Comparison of ENCODE assay signal across 9 mouse cellular contexts in genomic region chrX:136761103-136762074, GRCm38 (mm10). TPM values are rescaled to one million over a fixed set of nuclear protein-coding genes. Genes with fewer than 3 reads are reported as not detected.
A peak's percentile ranks its signal among the peaks of the same experiment; 100 is the strongest.
DNase-seq lines count a peak whose midpoint lies in the region; ATAC-seq lines count a peak whose summit lies in the region.
"Had no signal": no experiment of that assay in that cellular context is flagged by ENCODE, and none has a peak within 500 bp of the region (broad histone marks: within the 10 kb centered on the region; RNA-seq: fewer than 3 reads in every experiment).

No protein-coding gene starts in this region.

- no peaks in the 10 kb centered on the region for H3K27me3 ChIP-seq in hindbrain, embryonic 11.5 days (ENCODE audit: control insufficient read depth, insufficient read depth, low read length)
- peaks cover 3% of the 10 kb centered on the region; the same call in 1 of the 2 replicates for H3K27me3 ChIP-seq in hindbrain, embryonic 10.5 days (ENCODE audit: insufficient read depth, poor library complexity, severe bottlenecking)
- H3K27me3 ChIP-seq in forebrain, embryonic 16.5 days (replicated peaks; ENCODE audit: control insufficient read depth, insufficient read depth, low read length) = no peaks in the 10 kb centered on the region

- no peaks in the 10 kb centered on the region for H3K9me3 ChIP-seq in hindbrain, embryonic 11.5 days (ENCODE audit: control insufficient read depth, low read length)
- H3K9me3 ChIP-seq in hindbrain, embryonic 10.5 days = no peaks in the 10 kb centered on the region
- no peaks in the 10 kb centered on the region for H3K9me3 ChIP-seq in forebrain, embryonic 16.5 days (ENCODE audit: control insufficient read depth, low read length)

- ATAC-seq in hindbrain, embryonic 11.5 days (ENCODE audit: low FRiP score) = no peak
- peak; percentile 63; the same call in 1 of the 2 replicates for ATAC-seq in forebrain, embryonic 16.5 days

- no peak overlapping the region for H3K27ac ChIP-seq in hindbrain, embryonic 11.5 days (ENCODE audit: low read depth, low read length)
- no peak overlapping the region for H3K27ac ChIP-seq in hindbrain, embryonic 10.5 days
- H3K27ac ChIP-seq in forebrain, embryonic 16.5 days (ENCODE audit: low read length) = no peak overlapping the region

- H3K36me3 ChIP-seq in hindbrain, embryonic 11.5 days (ENCODE audit: control insufficient read depth, insufficient read depth, low read length) = no peaks in the 10 kb centered on the region
- 0 out of 2 replicates have a peak, but pooled peaks cover 21% of the 10 kb centered on the region for H3K36me3 ChIP-seq in hindbrain, embryonic 10.5 days
- no peaks in the 10 kb centered on the region; the same call in 1 of the 2 replicates for H3K36me3 ChIP-seq in forebrain, embryonic 16.5 days (ENCODE audit: control insufficient read depth, insufficient read depth)

- H3K4me1 ChIP-seq in hindbrain, embryonic 11.5 days (replicated peaks; ENCODE audit: control insufficient read depth, insufficient read depth, low read length) = no peaks in the 10 kb centered on the region
- no peaks in the 10 kb centered on the region for H3K4me1 ChIP-seq in hindbrain, embryonic 10.5 days (replicated peaks)
- no peaks in the 10 kb centered on the region for H3K4me1 ChIP-seq in forebrain, embryonic 16.5 days (replicated peaks; ENCODE audit: control insufficient read depth, insufficient read depth, low read length)

- no peak overlapping the region for H3K4me3 ChIP-seq in hindbrain, embryonic 11.5 days (ENCODE audit: low read depth, low read length)
- H3K4me3 ChIP-seq in hindbrain, embryonic 10.5 days = no peak overlapping the region
- no peak overlapping the region for H3K4me3 ChIP-seq in forebrain, embryonic 16.5 days (replicated peaks; ENCODE audit: low read length)

- H3K4me2 ChIP-seq in hindbrain, embryonic 11.5 days (replicated peaks; ENCODE audit: low read depth, low read length) = no peak overlapping the region
- H3K4me2 ChIP-seq in forebrain, embryonic 16.5 days (ENCODE audit: low read length) = no peak overlapping the region

- H3K9ac ChIP-seq in hindbrain, embryonic 11.5 days (ENCODE audit: low read depth, low read length) = no peak overlapping the region
- no peak overlapping the region for H3K9ac ChIP-seq in forebrain, embryonic 16.5 days (replicated peaks; ENCODE audit: low read depth, low read length)

- 82% methylated on average over 11 of the region's 11 CpGs for WGBS in hindbrain, embryonic 11.5 days
- WGBS in hindbrain, embryonic 10.5 days = 80% methylated on average over 11 of the region's 11 CpGs
- WGBS in forebrain, embryonic 16.5 days = 61% methylated on average over 11 of the region's 11 CpGs

- peak; percentile 51 for DNase-seq in hindbrain, embryonic 11.5 days (ENCODE audit: low spot score)
- DNase-seq in hindbrain, embryonic 10.5 days (ENCODE audit: low spot score) = no peak
- DNase-seq in 3T3-L1 (ENCODE audit: low read depth, low spot score) (peak; percentile 72), MEL-GATA-1-ER (ENCODE audit: extremely low read depth, low read depth) (peak; percentile 35)
- peak; percentile 71 for DNase-seq in retina, embryonic 14.5 days (ENCODE audit: low spot score)
- no peak for DNase-seq in right cerebral cortex, postnatal 14 days
- DNase-seq in cerebellum, adult 8-10 months = no peak

RNA-seq across cellular contexts. Expression of gene Morf4l2, which starts 17.9 kb away (rescaled TPM):
- polyA plus RNA-seq in hindbrain, embryonic 11.5 days (2014; fragmentation: Nextera tagmentation; extraction: Ambion mirVana) = 635 and 657 TPM in 2 replicates
- polyA plus RNA-seq in hindbrain, embryonic 10.5 days (2016; fragmentation: Nextera tagmentation; extraction: Ambion mirVana) = 514 and 571 TPM in 2 replicates
- polyA plus RNA-seq in forebrain, embryonic 16.5 days (2015; fragmentation: Nextera tagmentation; extraction: Ambion mirVana) = 581 and 603 TPM in 2 replicates

RNA-seq across cellular contexts. Expression of gene Glra4, which starts 18.6 kb away (rescaled TPM):
- not detected in 2 replicates for polyA plus RNA-seq in hindbrain, embryonic 11.5 days (2014; fragmentation: Nextera tagmentation; extraction: Ambion mirVana)
- 0.14 TPM in 1 of 2 replicates, not detected in the other for polyA plus RNA-seq in hindbrain, embryonic 10.5 days (2016; fragmentation: Nextera tagmentation; extraction: Ambion mirVana)
- polyA plus RNA-seq in forebrain, embryonic 16.5 days (2015; fragmentation: Nextera tagmentation; extraction: Ambion mirVana) = not detected in 2 replicates
- polyA plus RNA-seq: stomach, embryonic 14.5 days had no signal

RNA-seq across cellular contexts. Expression of gene Tceal1, which starts 53.6 kb away (rescaled TPM):
- 11.9 and 12.3 TPM in 2 replicates for polyA plus RNA-seq in hindbrain, embryonic 11.5 days (2014; fragmentation: Nextera tagmentation; extraction: Ambion mirVana)
- polyA plus RNA-seq in hindbrain, embryonic 10.5 days (2016; fragmentation: Nextera tagmentation; extraction: Ambion mirVana) = 7.2 and 9.0 TPM in 2 replicates
- polyA plus RNA-seq in forebrain, embryonic 16.5 days (2015; fragmentation: Nextera tagmentation; extraction: Ambion mirVana) = 21.5 and 21.7 TPM in 2 replicates

Comparison
In these comparisons a context has a peak if more than half of its experiments do, and no peak if none do; other contexts are left out.
1. DNase-seq: peak in hindbrain, embryonic 11.5 days (single experiment), 3T3-L1 (single experiment), MEL-GATA-1-ER (single experiment) and retina, embryonic 14.5 days (single experiment); none in hindbrain, embryonic 10.5 days (single experiment), right cerebral cortex, postnatal 14 days (single experiment) and cerebellum, adult 8-10 months (single experiment).